9 mouse cellular contexts compared by ENCODE assay signal in the genomic region with DNA sequence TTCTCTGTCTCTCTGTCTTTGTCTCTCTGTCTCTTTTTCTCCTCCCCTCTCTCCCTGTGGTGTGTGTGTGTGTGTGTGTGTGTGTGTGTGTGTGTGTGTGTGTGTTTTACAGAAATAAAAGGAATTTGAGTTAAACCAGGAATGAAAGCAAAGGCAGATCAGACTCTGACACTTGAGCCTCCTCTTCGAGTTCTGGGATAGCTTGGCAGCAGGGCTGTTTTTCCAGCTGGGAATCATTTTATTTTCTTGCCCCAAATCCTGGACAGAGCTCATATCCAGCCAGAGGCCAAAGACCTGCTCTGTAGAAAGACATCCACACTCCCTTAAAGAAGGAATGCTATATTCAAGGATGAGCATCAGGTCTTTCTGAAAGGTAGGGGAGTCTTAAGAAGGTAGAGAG.
DNase-seq lines count a peak whose midpoint lies in the region; ATAC-seq and TF ChIP-seq lines count a peak whose summit lies in the region.
"Had no signal": no experiment of that assay in that cellular context is flagged by ENCODE, and none has a peak within 500 bp of the region (broad histone marks: within the 10 kb centered on the region; RNA-seq: fewer than 3 reads in every experiment).

No protein-coding gene starts in this region.

- no peak for TF ChIP-seq CTCF in intestine, postnatal 0 days (IDR thresholded peaks at IDR 0.05; ENCODE audit: low read depth)

- no peak overlapping the region for H3K9ac ChIP-seq in intestine, embryonic 15.5 days
- no peak overlapping the region for H3K9ac ChIP-seq in intestine, postnatal 0 days (ENCODE audit: low read depth, low read length)

- no peaks in the 10 kb centered on the region for H3K27me3 ChIP-seq in intestine, embryonic 15.5 days (replicated peaks)
- no peaks in the 10 kb centered on the region for H3K27me3 ChIP-seq in intestine, postnatal 0 days (replicated peaks; ENCODE audit: control insufficient read depth, insufficient read depth, low read length)
- H3K27me3 ChIP-seq: CH12.LX had no signal

- no peak overlapping the region for H3K4me2 ChIP-seq in intestine, embryonic 15.5 days (replicated peaks)
- H3K4me2 ChIP-seq in intestine, postnatal 0 days (replicated peaks; ENCODE audit: low read depth): no peak overlapping the region

- no peaks in the 10 kb centered on the region for H3K36me3 ChIP-seq in intestine, embryonic 15.5 days
- no peaks in the 10 kb centered on the region for H3K36me3 ChIP-seq in intestine, postnatal 0 days (ENCODE audit: control insufficient read depth, insufficient read depth)

- ATAC-seq in intestine, embryonic 15.5 days: 0 out of 2 replicates have a peak, but pooled peaks have one; percentile 10
- ATAC-seq in intestine, postnatal 0 days: no peak
- no peak for ATAC-seq in frontal cortex, adult (ENCODE audit: low TSS enrichment)

- WGBS in intestine, embryonic 15.5 days: 19% methylated on average over 1 of the region's 1 CpGs
- whole genome bisulfite sequencing in intestine, postnatal 0 days: 33% methylated on average over 1 of the region's 1 CpGs

- no peak overlapping the region for H3K4me3 ChIP-seq in intestine, embryonic 15.5 days (replicated peaks)
- H3K4me3 ChIP-seq in intestine, postnatal 0 days (ENCODE audit: low read depth, low read length): no peak overlapping the region

- H3K27ac ChIP-seq in intestine, embryonic 15.5 days: 0 out of 2 replicates have a peak overlapping the region, but pooled peaks have one; percentile 56
- no peak overlapping the region for H3K27ac ChIP-seq in intestine, postnatal 0 days (ENCODE audit: low read depth, low read length)

- no peaks in the 10 kb centered on the region for H3K9me3 ChIP-seq in intestine, embryonic 15.5 days
- no peaks in the 10 kb centered on the region for H3K9me3 ChIP-seq in intestine, postnatal 0 days (ENCODE audit: control insufficient read depth)

- H3K4me1 ChIP-seq in intestine, embryonic 15.5 days (replicated peaks): no peaks in the 10 kb centered on the region; the same call in 1 of the 2 replicates
- H3K4me1 ChIP-seq in intestine, postnatal 0 days (replicated peaks; ENCODE audit: control insufficient read depth, insufficient read depth, low read length): no peaks in the 10 kb centered on the region

- DNase-seq in embryo, embryonic 9.5 days (ENCODE audit: extremely low spot score): peak; percentile 34
- peak; percentile 8 for DNase-seq in kidney, adult 18-20 months
- peak; percentile 18 for DNase-seq in lung, postnatal 25 days (ENCODE audit: low spot score)
- no peak for DNase-seq in adrenal gland, adult 18-20 months (ENCODE audit: low spot score in 2 of 2)
- DNase-seq in thymus, postnatal 4 days: no peak

Comparison
In these comparisons a context has a peak if more than half of its experiments do, and no peak if none do; other contexts are left out.
1. DNase-seq: peak in embryo, embryonic 9.5 days (single experiment), kidney, adult 18-20 months (single experiment) and lung, postnatal 25 days (single experiment); none in adrenal gland, adult 18-20 months (0 of 2) and thymus, postnatal 4 days (single experiment).